Mouse (Mus musculus) hindbrain, embryonic 13.5 days (tissue): ENCODE data around the gene Ddb1. TPM values are rescaled to one million over a fixed set of nuclear protein-coding genes. Genes with fewer than 3 reads are reported as not detected.
A peak's percentile ranks its signal among the peaks of the same experiment; 100 is the strongest.

Experiments
- ATAC-seq: fragments of 200-750 bp; cut with Nextera tagmentation; 2 replicates; pipeline ENCODE4 v1.8.0; 2017; ENCODE audit warnings: moderate TSS enrichment; ENCODE audit not compliant: low FRiP score
- H3K27ac ChIP-seq: fragments of 300-500 bp; sonication (generic); 2 replicates; pipeline ENCODE4 v1.5.1; 2015; ENCODE audit warnings: inconsistent platforms, mild to moderate bottlenecking, moderate library complexity
- H3K27me3 ChIP-seq: fragments of 300-500 bp; sonication (generic); 2 replicates; pipeline ENCODE4 v1.6.1; 2015; ENCODE audit warnings: mild to moderate bottlenecking, inconsistent platforms
- H3K36me3 ChIP-seq: fragments of 300-500 bp; sonication (generic); 2 replicates; pipeline ENCODE4 v1.6.1; 2015; ENCODE audit warnings: mild to moderate bottlenecking, inconsistent platforms
- H3K4me1 ChIP-seq: fragments of 300-500 bp; sonication (generic); replicated peaks from 2 replicates; pipeline ENCODE4 v1.6.1; 2015; ENCODE audit warnings: inconsistent platforms
- H3K4me2 ChIP-seq: fragments of 300-500 bp; sonication (generic); 2 replicates; pipeline ENCODE4 v1.6.1; 2015; ENCODE audit warnings: inconsistent platforms, mild to moderate bottlenecking, moderate library complexity
- H3K4me3 ChIP-seq: fragments of 300-500 bp; sonication (generic); 2 replicates; pipeline ENCODE4 v1.5.1; 2015; ENCODE audit warnings: mild to moderate bottlenecking, inconsistent platforms
- H3K9ac ChIP-seq: fragments of 300-500 bp; sonication (generic); 2 replicates; pipeline ENCODE4 v1.6.1; 2015; ENCODE audit warnings: mild to moderate bottlenecking, inconsistent platforms
- H3K9me3 ChIP-seq: fragments of 300-500 bp; sonication (generic); 2 replicates; pipeline ENCODE4 v1.6.1; 2016; ENCODE audit warnings: inconsistent platforms
- WGBS: fragments of 180-500 bp; shearing (Covaris S2); methylation state at CpG from one replicate; pipeline ENCODE4 v1.1.7; 2015; 5-methylcytosine and 5-hydroxymethylcytosine counted together
- polyA plus RNA-seq: library from polyadenylated mRNA; unstranded; fragments of >200 nt; fragmentation: Nextera tagmentation; extraction: Ambion mirVana; gene quantifications from 2 replicates; pipeline ENCODE4 v1.2.1, GENCODE M21; 2015

The Ddb1 gene
- polyA plus RNA-seq, 1 experiment from 2014 or later: 242 TPM

GRCm38 (mm10) chr19:10576690-10577561 lies 28.2 kb upstream of the Ddb1 start, which contains the start of the genes Cyb561a3 and Tmem138:
Gene Cyb561a3 (plus strand): TSS chr19:10577172.
Gene Tmem138 (minus strand): TSS chr19:10577362.
- H3K4me3 ChIP-seq: peak within 1 kb of the TSS; percentile 70
- H3K36me3 ChIP-seq: peaks cover 27% of the 10 kb centered on the region
- ATAC-seq: peak; percentile 98
- H3K27me3 ChIP-seq: no peaks in the 10 kb centered on the region
- H3K4me2 ChIP-seq: peak within 1 kb of the TSS; percentile 65
- peak within 1 kb of the TSS; percentile 79 for H3K9ac ChIP-seq
- peak within 1 kb of the TSS; percentile 96 for H3K27ac ChIP-seq
- under 1% methylated on average over 44 of the region's 44 CpGs for WGBS
- no peaks in the 10 kb centered on the region for H3K9me3 ChIP-seq
- peaks cover 22% of the 10 kb centered on the region for H3K4me1 ChIP-seq

GRCm38 (mm10) chr19:10580102-10580501 lies 25.0 kb upstream of the Ddb1 start:
- Histone ChIP-seq H3K36me3 (peaks cover 14% of the 10 kb centered on the region), H3K4me2 (no peak overlapping the region), H3K27ac (no peak overlapping the region), H3K4me1 (peaks cover 22% of the 10 kb centered on the region), H3K9me3 (no peaks in the 10 kb centered on the region), H3K27me3 (no peaks in the 10 kb centered on the region), H3K9ac (no peak overlapping the region), H3K4me3 (no peak overlapping the region)
- 82% methylated on average over 3 of the region's 3 CpGs for WGBS
- no peak for ATAC-seq

DNA sequence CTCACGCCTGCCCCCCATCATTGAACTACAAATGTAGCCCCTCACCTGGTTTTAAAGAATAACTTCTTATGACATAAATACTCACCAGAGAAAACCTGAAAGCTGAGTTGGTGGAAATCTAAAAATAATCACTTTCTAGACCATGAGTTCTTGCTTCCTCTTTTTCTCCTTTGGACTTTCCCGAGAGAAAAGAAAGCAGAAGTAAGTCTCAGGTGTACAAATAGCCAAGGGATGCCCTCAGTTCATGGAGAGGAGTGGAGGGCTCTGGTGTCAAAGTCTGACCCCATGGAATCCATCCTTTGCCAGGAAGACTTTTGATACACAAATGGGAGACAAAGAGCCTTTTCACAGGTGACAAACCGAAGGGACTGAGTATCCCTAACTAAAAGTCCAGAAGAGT lies 24.4 kb upstream of the Ddb1 start:
- 87% methylated on average over 3 of the region's 3 CpGs for WGBS
- ATAC-seq: no peak
- no peak overlapping the region for H3K4me3 ChIP-seq
- H3K27me3 ChIP-seq: no peaks in the 10 kb centered on the region
- H3K9ac ChIP-seq: no peak overlapping the region
- no peak overlapping the region for H3K27ac ChIP-seq
- H3K4me2 ChIP-seq: no peak overlapping the region
- peaks cover 16% of the 10 kb centered on the region for H3K36me3 ChIP-seq
- peaks cover 19% of the 10 kb centered on the region for H3K4me1 ChIP-seq
- no peaks in the 10 kb centered on the region for H3K9me3 ChIP-seq

DNA sequence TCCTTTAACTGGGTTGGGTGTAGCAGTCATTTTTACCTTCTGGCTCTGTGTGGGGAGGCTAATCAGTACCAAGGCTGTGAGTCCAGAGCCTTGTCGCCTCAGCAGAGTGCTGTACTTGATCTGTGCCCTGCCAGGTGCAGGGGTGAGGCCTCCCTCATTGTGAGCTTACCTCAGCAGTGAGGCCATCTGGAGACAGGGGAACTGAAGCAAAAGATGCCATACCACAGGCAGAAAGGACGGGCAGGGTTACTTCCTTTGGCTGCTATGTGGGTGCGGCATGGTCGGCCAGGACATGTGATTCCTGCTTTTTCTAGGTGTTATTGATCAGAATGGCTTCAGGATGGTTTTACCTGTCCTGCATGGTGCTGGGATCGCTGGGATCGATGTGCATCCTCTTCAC lies 23.1 kb upstream of the Ddb1 start:
- Histone ChIP-seq H3K27me3 (no peaks in the 10 kb centered on the region), H3K36me3 (peaks cover 16% of the 10 kb centered on the region), H3K9ac (no peak overlapping the region), H3K4me2 (no peak overlapping the region), H3K9me3 (no peaks in the 10 kb centered on the region), H3K4me1 (peaks cover 12% of the 10 kb centered on the region), H3K4me3 (no peak overlapping the region), H3K27ac (no peak overlapping the region)
- no peak for ATAC-seq
- 92% methylated on average over 6 of the region's 6 CpGs for WGBS

GRCm38 (mm10) chr19:10583550-10584146 lies 21.5 kb upstream of the Ddb1 start:
- Histone ChIP-seq H3K36me3 (peaks cover 25% of the 10 kb centered on the region), H3K27ac (no peak overlapping the region), H3K4me1 (peaks cover 2% of the 10 kb centered on the region), H3K27me3 (no peaks in the 10 kb centered on the region), H3K4me2 (no peak overlapping the region), H3K9me3 (no peaks in the 10 kb centered on the region), H3K4me3 (no peak overlapping the region), H3K9ac (no peak overlapping the region)
- ATAC-seq: no peak
- 75% methylated on average over 7 of the region's 7 CpGs for WGBS

GRCm38 (mm10) chr19:10585112-10585511 lies 20.0 kb upstream of the Ddb1 start:
- 88% methylated on average over 8 of the region's 8 CpGs for WGBS
- H3K4me3 ChIP-seq: no peak overlapping the region
- H3K4me1 ChIP-seq: no peaks in the 10 kb centered on the region
- no peak for ATAC-seq
- peaks cover 27% of the 10 kb centered on the region for H3K36me3 ChIP-seq
- no peak overlapping the region for H3K4me2 ChIP-seq
- no peak overlapping the region for H3K9ac ChIP-seq
- no peaks in the 10 kb centered on the region for H3K27me3 ChIP-seq
- no peaks in the 10 kb centered on the region for H3K9me3 ChIP-seq
- no peak overlapping the region for H3K27ac ChIP-seq

DNA sequence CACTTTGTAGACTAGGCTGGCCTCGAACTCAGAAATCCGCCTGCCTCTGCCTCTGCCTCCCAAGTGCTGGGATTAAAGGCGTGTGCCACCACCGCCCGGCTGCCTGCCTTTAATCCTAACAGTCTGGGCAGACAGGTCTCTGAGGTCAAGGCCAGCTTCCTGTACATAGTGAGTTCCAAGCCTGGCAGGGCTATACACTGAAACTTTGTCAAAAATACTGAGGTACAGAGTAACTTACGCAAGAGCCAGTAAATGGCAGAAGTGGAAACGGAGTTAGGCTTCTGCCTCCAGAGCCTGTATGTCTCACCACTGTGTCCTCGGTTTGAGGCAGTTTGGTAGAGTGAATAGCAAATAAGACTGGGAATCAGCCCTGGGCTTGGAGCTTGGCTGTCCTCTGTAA lies 17.9 kb upstream of the Ddb1 start:
- no peak overlapping the region for H3K9ac ChIP-seq
- 91% methylated on average over 8 of the region's 8 CpGs for WGBS
- no peak overlapping the region for H3K4me2 ChIP-seq
- H3K4me3 ChIP-seq: no peak overlapping the region
- no peaks in the 10 kb centered on the region for H3K27me3 ChIP-seq
- no peaks in the 10 kb centered on the region for H3K4me1 ChIP-seq
- no peak overlapping the region for H3K27ac ChIP-seq
- ATAC-seq: no peak
- H3K9me3 ChIP-seq: no peaks in the 10 kb centered on the region
- peaks cover 37% of the 10 kb centered on the region for H3K36me3 ChIP-seq

GRCm38 (mm10) chr19:10589127-10589857 lies 15.8 kb upstream of the Ddb1 start:
- no peak overlapping the region for H3K4me3 ChIP-seq
- WGBS: 69% methylated on average over 5 of the region's 5 CpGs
- no peak for ATAC-seq
- peaks cover 50% of the 10 kb centered on the region for H3K36me3 ChIP-seq
- H3K9me3 ChIP-seq: no peaks in the 10 kb centered on the region
- H3K4me1 ChIP-seq: no peaks in the 10 kb centered on the region
- 0 out of 2 replicates have a peak overlapping the region, but pooled peaks have one; percentile 13 for H3K9ac ChIP-seq
- no peak overlapping the region for H3K27ac ChIP-seq
- H3K27me3 ChIP-seq: no peaks in the 10 kb centered on the region
- no peak overlapping the region for H3K4me2 ChIP-seq

DNA sequence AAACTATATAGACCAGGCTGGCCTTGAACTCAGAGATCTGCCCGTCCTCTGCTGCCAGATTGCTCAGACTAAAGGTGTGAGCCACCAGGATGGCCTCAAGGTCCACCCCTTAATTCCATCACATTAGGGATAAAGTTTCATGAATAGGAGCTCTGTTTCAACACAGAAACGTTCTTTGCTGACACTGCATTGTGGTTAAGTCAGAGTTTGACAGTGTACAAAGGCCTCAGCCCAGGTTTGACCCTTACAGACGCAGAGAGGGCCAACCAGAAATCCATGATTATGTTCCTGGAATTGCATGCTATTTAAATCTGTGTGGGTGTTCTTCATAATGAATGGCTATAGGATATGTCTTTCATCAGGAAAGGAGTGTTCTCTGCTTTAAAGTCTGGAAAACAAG lies 14.8 kb upstream of the Ddb1 start:
- Histone ChIP-seq H3K27ac (no peak overlapping the region), H3K9me3 (no peaks in the 10 kb centered on the region), H3K4me1 (no peaks in the 10 kb centered on the region), H3K4me3 (no peak overlapping the region), H3K36me3 (peaks cover 54% of the 10 kb centered on the region), H3K4me2 (no peak overlapping the region), H3K9ac (no peak overlapping the region), H3K27me3 (no peaks in the 10 kb centered on the region)
- ATAC-seq: no peak
- WGBS: 73% methylated on average over 3 of the region's 3 CpGs

DNA sequence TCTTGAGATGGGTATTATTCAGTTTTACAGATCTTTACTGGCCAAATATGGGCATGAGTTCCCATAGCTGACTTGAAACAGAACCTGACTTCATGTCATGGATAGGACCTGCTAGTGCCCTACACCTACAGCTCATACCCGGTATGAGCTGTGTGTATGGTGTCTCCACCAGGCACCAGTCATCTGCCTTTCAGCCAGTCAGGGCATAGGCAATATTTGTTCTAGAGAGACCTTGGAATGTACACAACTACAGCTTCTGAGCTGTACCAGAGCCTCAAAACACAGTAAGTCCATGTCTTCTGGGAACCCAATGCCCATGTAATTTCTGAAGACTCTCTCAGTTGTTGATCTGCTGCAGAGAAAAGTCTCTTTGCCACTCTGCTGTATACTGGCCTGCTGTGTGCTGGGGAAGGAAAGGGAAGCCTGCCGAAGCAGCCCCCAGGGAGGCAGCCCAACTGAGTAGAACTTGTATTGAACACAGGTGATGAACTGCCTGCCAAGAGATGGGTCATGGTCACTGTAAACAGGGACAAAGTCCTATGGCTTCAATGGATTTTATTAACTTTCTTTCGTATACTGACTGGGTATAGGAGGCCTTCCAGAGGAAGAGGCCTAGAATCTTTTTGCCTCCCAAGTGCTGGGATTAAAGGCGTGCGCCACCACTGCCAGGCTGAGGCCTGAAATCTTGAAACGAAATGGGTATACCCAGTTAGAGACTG lies 13.3 kb upstream of the Ddb1 start:
- H3K4me2 ChIP-seq: no peak overlapping the region
- no peaks in the 10 kb centered on the region for H3K27me3 ChIP-seq
- H3K9ac ChIP-seq: no peak overlapping the region
- H3K27ac ChIP-seq: no peak overlapping the region
- no peak for ATAC-seq
- H3K9me3 ChIP-seq: no peaks in the 10 kb centered on the region
- no peaks in the 10 kb centered on the region for H3K4me1 ChIP-seq
- 89% methylated on average over 6 of the region's 6 CpGs for WGBS
- peaks cover 68% of the 10 kb centered on the region for H3K36me3 ChIP-seq
- no peak overlapping the region for H3K4me3 ChIP-seq

DNA sequence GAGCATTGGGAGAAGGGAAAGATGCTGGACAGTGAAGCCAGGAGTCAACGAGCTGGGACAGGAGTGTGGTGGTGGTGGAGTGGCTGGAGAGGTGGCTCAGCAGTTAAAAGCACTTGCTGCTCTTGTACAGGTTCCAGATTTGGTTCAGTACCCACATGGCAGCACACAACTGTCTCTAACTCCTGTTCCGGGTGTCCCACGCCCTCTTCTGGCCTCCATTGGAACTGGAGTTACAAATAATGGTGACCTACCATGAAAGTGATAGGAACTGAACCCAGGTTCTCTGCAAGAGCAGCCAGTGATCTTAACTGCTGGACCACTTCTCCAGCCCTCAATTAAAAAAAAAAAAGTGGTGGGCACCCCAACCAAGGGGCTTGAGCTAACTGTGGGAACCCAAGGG lies 6.9 kb upstream of the Ddb1 start:
- Histone ChIP-seq H3K4me1 (peaks cover 10% of the 10 kb centered on the region), H3K27me3 (no peaks in the 10 kb centered on the region), H3K9me3 (no peaks in the 10 kb centered on the region), H3K36me3 (peaks cover 60% of the 10 kb centered on the region), H3K27ac (no peak overlapping the region), H3K9ac (no peak overlapping the region), H3K4me2 (no peak overlapping the region), H3K4me3 (no peak overlapping the region)
- ATAC-seq: no peak
- 44% methylated on average over 3 of the region's 3 CpGs for WGBS

GRCm38 (mm10) chr19:10599648-10600047 lies 5.5 kb upstream of the Ddb1 start:
- H3K27me3 ChIP-seq: no peaks in the 10 kb centered on the region
- ATAC-seq: no peak
- no peak overlapping the region for H3K4me3 ChIP-seq
- H3K4me2 ChIP-seq: no peak overlapping the region
- H3K27ac ChIP-seq: no peak overlapping the region
- H3K9ac ChIP-seq: no peak overlapping the region
- 94% methylated on average over 2 of the region's 2 CpGs for WGBS
- H3K36me3 ChIP-seq: peaks cover 46% of the 10 kb centered on the region
- H3K9me3 ChIP-seq: no peaks in the 10 kb centered on the region
- peaks cover 25% of the 10 kb centered on the region for H3K4me1 ChIP-seq
